Mouse (Mus musculus) MEL (cell line): ENCODE results near the gene Xrcc1. TPM values are rescaled to one million over a fixed set of nuclear protein-coding genes. Genes with fewer than 3 reads are reported as not detected.

Source experiments
- DNase-seq: peaks from one replicate; pipeline ENCODE4 v3.0.0; 2011; ENCODE audit warnings: low read depth, low spot score
- H3K27ac ChIP-seq: 2 replicates; pipeline ENCODE4 v1.5.1; 2012; ENCODE audit warnings: low read depth, mild to moderate bottlenecking, control low read depth, low read length, moderate library complexity; ENCODE audit not compliant: control insufficient read depth
- H3K27me3 ChIP-seq, 2 experiments: fragments of 150-350 bp in 1 of 2; sonication (generic) in 1 of 2; 2 replicates each; pipeline ENCODE4 v1.6.1; 2012; ENCODE audit warnings: low read length in 2 of 2, mild to moderate bottlenecking in 2 of 2, improper control_type of control experiment in 1 of 2, moderate library complexity in 1 of 2; ENCODE audit not compliant: insufficient read depth in 2 of 2, control insufficient read depth in 1 of 2
- H3K36me3 ChIP-seq, 2 experiments: 2 replicates each; pipeline ENCODE4 v1.6.1; 2012 to 2014; ENCODE audit warnings: low read length in 2 of 2, improper control_type of control experiment in 1 of 2, inconsistent platforms in 1 of 2, mild to moderate bottlenecking in 1 of 2; ENCODE audit not compliant: insufficient read depth in 2 of 2, control insufficient read depth in 1 of 2
- H3K4me1 ChIP-seq, 2 experiments: fragments of 150-350 bp in 1 of 2; sonication (generic) in 1 of 2; 2 replicates each; pipeline ENCODE4 v1.6.1; 2012; ENCODE audit warnings: low read length in 2 of 2, improper control_type of control experiment in 1 of 2, mild to moderate bottlenecking in 1 of 2; ENCODE audit not compliant: insufficient read depth in 2 of 2, control insufficient read depth in 1 of 2
- H3K4me3 ChIP-seq, 2 experiments: fragments of 150-350 bp in 1 of 2; sonication (generic) in 1 of 2; 2 replicates each; pipeline ENCODE4 v1.5.1; 2012; ENCODE audit warnings: low read depth in 2 of 2, low read length in 2 of 2, mild to moderate bottlenecking in 2 of 2, moderate library complexity in 2 of 2, control low read depth in 1 of 2, improper control_type of control experiment in 1 of 2; ENCODE audit not compliant: control insufficient read depth in 1 of 2, insufficient read depth in 1 of 2
- H3K79me2 ChIP-seq: 2 replicates; pipeline ENCODE4 v1.6.1; 2012; ENCODE audit warnings: mild to moderate bottlenecking, low read length, moderate library complexity; ENCODE audit not compliant: control insufficient read depth, poor library complexity, insufficient read depth
- H3K9ac ChIP-seq: 2 replicates; pipeline ENCODE4 v1.6.1; 2012; ENCODE audit warnings: low read depth, mild to moderate bottlenecking, control low read depth, low read length, moderate library complexity; ENCODE audit not compliant: control insufficient read depth, poor library complexity, severe bottlenecking
- H3K9me3 ChIP-seq: fragments of 150-350 bp; sonication (generic); replicated peaks from 2 replicates; pipeline ENCODE4 v1.6.1; 2012; ENCODE audit warnings: mild to moderate bottlenecking, low read length, improper control_type of control experiment, moderate library complexity; ENCODE audit not compliant: insufficient read depth
- BHLHE40 ChIP-seq: IDR thresholded peaks from 2 replicates; pipeline ENCODE4 v1.6.1; 2012; ENCODE audit warnings: low read depth, mild to moderate bottlenecking, inconsistent platforms, low read length, improper control_type of control experiment, borderline replicate concordance
- CHD1 ChIP-seq: IDR thresholded peaks from 2 replicates; pipeline ENCODE4 v1.6.1; 2012; ENCODE audit warnings: low read depth, mild to moderate bottlenecking, inconsistent platforms, low read length, improper control_type of control experiment
- CHD2 ChIP-seq: IDR thresholded peaks from 2 replicates; pipeline ENCODE4 v1.6.1; 2011; ENCODE audit warnings: low read length, improper control_type of control experiment
- CTCF ChIP-seq, 3 experiments: IDR thresholded peaks in 2 of 3; conservative IDR thresholded peaks in 1 of 3; 2 replicates each; pipeline ENCODE4 v1.5.1; 2011 to 2012; ENCODE audit warnings: low read length in 3 of 3, low read depth in 2 of 3, mild to moderate bottlenecking in 2 of 3, improper control_type of control experiment in 1 of 3, inconsistent platforms in 1 of 3, mixed read lengths in 1 of 3, moderate library complexity in 1 of 3; ENCODE audit not compliant: control insufficient read depth in 1 of 3, insufficient read depth in 1 of 3, poor library complexity in 1 of 3, severe bottlenecking in 1 of 3
- ELF1 ChIP-seq: IDR thresholded peaks from 2 replicates; pipeline ENCODE4 v1.6.1; 2014; ENCODE audit warnings: low read depth, mild to moderate bottlenecking, inconsistent platforms, low read length, improper control_type of control experiment, moderate library complexity
- ETS1 ChIP-seq: IDR thresholded peaks from 2 replicates; pipeline ENCODE4 v1.6.1; 2012; ENCODE audit warnings: low read depth, mild to moderate bottlenecking, inconsistent platforms, low read length, improper control_type of control experiment, moderate library complexity
- GABPA ChIP-seq: IDR thresholded peaks from 2 replicates; pipeline ENCODE4 v1.6.1; 2012; ENCODE audit warnings: low read depth, mild to moderate bottlenecking, inconsistent platforms, low read length, improper control_type of control experiment, moderate library complexity
- GATA1 ChIP-seq: IDR thresholded peaks from 2 replicates; pipeline ENCODE4 v1.6.1; 2011; ENCODE audit warnings: low read depth, low read length, improper control_type of control experiment
- HCFC1 ChIP-seq: IDR thresholded peaks from 2 replicates; pipeline ENCODE4 v1.6.1; 2012; ENCODE audit warnings: low read depth, mild to moderate bottlenecking, inconsistent platforms, low read length, improper control_type of control experiment, moderate library complexity
- KAT2A ChIP-seq: conservative IDR thresholded peaks from 2 replicates; pipeline ENCODE4 v1.6.1; 2012; ENCODE audit warnings: low read depth, low read length, improper control_type of control experiment, inconsistent platforms
- MAFK ChIP-seq: IDR thresholded peaks from 2 replicates; pipeline ENCODE4 v1.6.1; 2011; ENCODE audit warnings: low read depth, mild to moderate bottlenecking, low read length, improper control_type of control experiment, borderline replicate concordance
- MAX ChIP-seq: IDR thresholded peaks from 2 replicates; pipeline ENCODE4 v1.6.1; 2011; ENCODE audit warnings: low read length, improper control_type of control experiment
- MAZ ChIP-seq: IDR thresholded peaks from 2 replicates; pipeline ENCODE4 v1.6.1; 2012; ENCODE audit warnings: low read depth, mild to moderate bottlenecking, inconsistent platforms, low read length, improper control_type of control experiment
- MEF2A ChIP-seq: IDR thresholded peaks from 2 replicates; pipeline ENCODE4 v1.6.1; 2014; ENCODE audit warnings: low read depth, mild to moderate bottlenecking, inconsistent platforms, low read length, improper control_type of control experiment; ENCODE audit not compliant: poor library complexity, insufficient replicate concordance, severe bottlenecking; ENCODE audit errors: extremely low read depth
- MYB ChIP-seq: IDR thresholded peaks from 2 replicates; pipeline ENCODE4 v1.6.1; 2011; ENCODE audit warnings: mild to moderate bottlenecking, low read depth, low read length, improper control_type of control experiment
- POLR2A ChIP-seq, 2 experiments: IDR thresholded peaks; 2 replicates each; pipeline ENCODE4 v1.6.1; 2011 to 2012; ENCODE audit warnings: low read length in 2 of 2, mild to moderate bottlenecking in 2 of 2, control low read depth in 1 of 2, improper control_type of control experiment in 1 of 2, low read depth in 1 of 2, moderate library complexity in 1 of 2; ENCODE audit not compliant: control insufficient read depth in 1 of 2, insufficient read depth in 1 of 2, poor library complexity in 1 of 2
- RAD21 ChIP-seq: IDR thresholded peaks from 2 replicates; pipeline ENCODE4 v1.6.1; 2011; ENCODE audit warnings: mild to moderate bottlenecking, low read depth, low read length, improper control_type of control experiment
- TAL1 ChIP-seq: IDR thresholded peaks from 2 replicates; pipeline ENCODE4 v1.6.1; 2012; ENCODE audit warnings: mild to moderate bottlenecking, inconsistent platforms, low read length, moderate library complexity, mixed read lengths
- USF2 ChIP-seq, 2 experiments: IDR thresholded peaks; 2 replicates each; pipeline ENCODE4 v1.6.1; 2011 to 2012; ENCODE audit warnings: improper control_type of control experiment in 2 of 2, low read length in 2 of 2, borderline replicate concordance in 1 of 2, inconsistent platforms in 1 of 2, low read depth in 1 of 2, mild to moderate bottlenecking in 1 of 2; ENCODE audit not compliant: insufficient read depth in 1 of 2
- ZKSCAN1 ChIP-seq: IDR thresholded peaks from 2 replicates; pipeline ENCODE4 v1.6.1; 2012; ENCODE audit warnings: low read depth, mild to moderate bottlenecking, inconsistent platforms, low read length, improper control_type of control experiment, moderate library complexity
- polyA plus RNA-seq, 2 experiments: library from polyadenylated mRNA; stranded (reverse) in 1 of 2; unstranded in 1 of 2; fragments of >175 nt in 1 of 2; fragments of >200 nt in 1 of 2; gene quantifications; 2 replicates each; pipeline versions ENCODE4 v1.2.1 to v1.2.4; 2012; ENCODE audit warnings: low replicate concordance in 2 of 2, low read depth in 1 of 2; ENCODE audit not compliant: insufficient read length in 2 of 2, insufficient read depth in 1 of 2, missing spikeins in 1 of 2
- total RNA-seq: library from RNA; depleted of rRNA; stranded (reverse); fragments of 300-350 nt; gene quantifications from 2 replicates; pipeline ENCODE4 v1.2.3, GENCODE M21; 2012

Gene Xrcc1
- total and polyA plus RNA-seq, 3 experiments, result 97.4 to 574 (median 101) TPM

DNA sequence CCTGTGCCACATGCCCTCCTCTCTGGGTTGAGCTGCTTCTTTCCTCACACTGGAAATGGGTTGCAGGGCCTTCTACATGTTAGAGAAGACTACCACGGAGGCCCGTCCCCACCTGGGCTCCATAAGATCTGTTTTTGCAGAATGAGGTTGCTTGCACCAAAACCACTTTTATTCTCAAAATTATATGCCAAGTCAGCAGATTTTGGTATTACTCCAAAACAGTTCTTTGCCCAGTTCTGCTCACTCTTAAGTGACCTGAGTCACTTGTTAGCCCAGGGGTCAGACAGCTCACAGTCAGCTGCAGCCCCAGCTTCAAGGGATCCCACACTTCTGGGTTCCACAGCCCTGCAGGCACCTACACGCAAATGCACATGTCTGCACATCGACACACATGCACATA is 15.4 kb downstream of the Xrcc1 start:
- H3K4me1 ChIP-seq, result no peaks in the 10 kb centered on the region

DNA sequence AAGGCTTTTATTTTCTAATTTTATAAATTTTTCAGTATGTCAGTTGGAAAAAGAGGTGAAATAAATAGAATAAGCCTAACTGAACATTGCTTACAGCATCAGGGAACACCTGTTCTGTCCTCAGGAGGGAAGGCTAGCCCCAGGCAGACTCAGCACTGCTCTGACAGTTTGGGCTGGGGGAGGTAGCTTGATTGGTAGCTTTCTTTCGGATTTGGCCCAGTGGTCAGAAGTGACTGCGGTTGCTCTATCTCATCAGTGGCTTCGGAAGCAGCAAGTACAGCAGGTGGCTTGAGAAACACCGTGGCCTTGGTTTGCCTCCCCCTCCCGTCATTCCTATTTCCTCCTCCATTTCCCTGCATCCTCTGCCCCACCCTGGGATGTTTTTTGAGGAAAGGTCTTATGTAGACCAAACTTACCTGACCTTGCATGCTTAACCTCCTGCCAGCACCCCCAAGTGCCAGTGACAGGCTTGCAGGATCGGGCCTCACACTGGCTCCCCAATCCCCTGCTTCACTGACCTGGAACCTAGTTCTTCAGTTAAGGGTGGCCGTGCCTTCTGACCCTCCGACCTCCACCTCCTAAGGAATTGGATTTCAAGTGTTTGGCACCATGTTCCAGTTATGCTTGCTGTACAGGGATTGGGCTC is 17.2 kb downstream of the Xrcc1 start:
- H3K4me1 ChIP-seq, result no peaks in the 10 kb centered on the region
- no peaks in the 10 kb centered on the region for H3K27me3 ChIP-seq
- no peak overlapping the region for H3K27ac ChIP-seq
- no peak overlapping the region for H3K9ac ChIP-seq
- peaks cover 0 to 3% of the 10 kb centered on the region in 2 experiments; a peak in 2 of 4 replicates for H3K36me3 ChIP-seq
- H3K79me2 ChIP-seq, result no peaks in the 10 kb centered on the region
- TF ChIP-seq HCFC1 (no peak), GABPA (no peak), USF2 (IDR thresholded peaks at IDR 0.05; ENCODE audit: borderline replicate concordance in 1 of 2, insufficient read depth in 1 of 2, low read depth in 1 of 2, low read length in 2 of 2) (no peak), ZKSCAN1 (no peak), CTCF (IDR thresholded peaks at IDR 0.05 in 2 of 3, conservative IDR thresholded peaks at IDR 0.05 in 1 of 3; ENCODE audit: control insufficient read depth in 1 of 3, insufficient read depth in 1 of 3, low read depth in 2 of 3, low read length in 3 of 3, poor library complexity in 1 of 3, severe bottlenecking in 1 of 3) (no peak), CHD1 (no peak), MYB (no peak)
- no peaks in the 10 kb centered on the region for H3K9me3 ChIP-seq
- no peak for DNase-seq
- H3K4me3 ChIP-seq, result no peak overlapping the region

More for the DNA sequence above, 15.4 kb downstream of the Xrcc1 start:
- no peaks in the 10 kb centered on the region for H3K79me2 ChIP-seq
- TF ChIP-seq MAZ (no peak), MAFK (peak; percentile 91)
- DNase-seq, result no peak
- no peaks in the 10 kb centered on the region for H3K27me3 ChIP-seq
- no peaks in the 10 kb centered on the region; a peak in 1 of 4 replicates for H3K36me3 ChIP-seq
- no peaks in the 10 kb centered on the region for H3K9me3 ChIP-seq
- H3K9ac ChIP-seq, result no peak overlapping the region
- no peak overlapping the region for H3K27ac ChIP-seq
- no peak overlapping the region for H3K4me3 ChIP-seq

DNA sequence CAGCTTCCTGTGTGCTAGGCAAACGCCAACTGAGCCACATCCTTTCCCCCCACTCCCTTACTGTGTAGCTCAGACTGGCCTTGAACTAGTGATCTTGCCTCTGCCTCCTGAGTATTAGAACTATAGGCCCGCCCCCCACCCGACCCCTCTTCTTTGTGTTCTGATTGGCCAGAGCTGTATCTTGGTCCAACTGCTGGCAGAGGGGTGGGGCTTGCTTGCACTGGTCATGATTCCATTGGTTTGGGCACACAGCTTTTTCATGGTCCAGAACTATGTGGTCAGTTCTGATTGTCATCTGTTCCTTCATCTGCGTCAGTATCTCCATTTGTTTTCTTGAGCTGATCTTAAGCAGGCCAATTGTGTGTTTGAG is 17.7 kb downstream of the Xrcc1 start:
- Histone ChIP-seq H3K9ac (no peak overlapping the region), H3K9me3 (no peaks in the 10 kb centered on the region), H3K4me3 (no peak overlapping the region), H3K79me2 (no peaks in the 10 kb centered on the region), H3K27ac (no peak overlapping the region), H3K4me1 (no peaks in the 10 kb centered on the region), H3K36me3 (peaks cover 0 to 3% of the 10 kb centered on the region in 2 experiments; a peak in 2 of 4 replicates), H3K27me3 (no peaks in the 10 kb centered on the region)
- no peak for DNase-seq
- TF ChIP-seq MEF2A, result no peak
- no peak for TF ChIP-seq ELF1
- no peak for TF ChIP-seq POLR2A (IDR thresholded peaks at IDR 0.05; ENCODE audit: control insufficient read depth in 1 of 2, insufficient read depth in 1 of 2, low read depth in 1 of 2, low read length in 2 of 2, poor library complexity in 1 of 2)
- no peak for TF ChIP-seq GATA1
- TF ChIP-seq RAD21, result no peak
- no peak for TF ChIP-seq CHD2
- no peak for TF ChIP-seq KAT2A
- no peak for TF ChIP-seq MAFK
- TF ChIP-seq ETS1, result no peak
- no peak for TF ChIP-seq MAX
- TF ChIP-seq BHLHE40, result no peak
- TF ChIP-seq TAL1, result no peak
- no peak for TF ChIP-seq USF2 (IDR thresholded peaks at IDR 0.05; ENCODE audit: borderline replicate concordance in 1 of 2, insufficient read depth in 1 of 2, low read depth in 1 of 2, low read length in 2 of 2)
